Mouse (Mus musculus) layer of hippocampus, postnatal 25 days (tissue): Measurements from ENCODE around the gene Nfatc3. TPM values are rescaled to one million over a fixed set of nuclear protein-coding genes. Genes with fewer than 3 reads are reported as not detected.

Source experiments
- DNase-seq, 2 experiments: peaks; one replicate each; pipeline ENCODE4 v3.0.0; 2022; ENCODE audit warnings: mixed read lengths in 2 of 2, low spot score in 1 of 2; ENCODE audit errors: extremely low spot score in 1 of 2
- total RNA-seq, 2 experiments: library from RNA; stranded (reverse); gene quantifications; 2 replicates each; pipeline ENCODE4 v1.2.3; 2021

Nfatc3 gene
- total RNA-seq, 2 experiments from 2014 or later: 9.6 to 13.2 TPM

GRCm38 (mm10) chr8:106112514-106112913, 53.9 kb downstream of the Nfatc3 start:
- no peak for DNase-seq

DNA sequence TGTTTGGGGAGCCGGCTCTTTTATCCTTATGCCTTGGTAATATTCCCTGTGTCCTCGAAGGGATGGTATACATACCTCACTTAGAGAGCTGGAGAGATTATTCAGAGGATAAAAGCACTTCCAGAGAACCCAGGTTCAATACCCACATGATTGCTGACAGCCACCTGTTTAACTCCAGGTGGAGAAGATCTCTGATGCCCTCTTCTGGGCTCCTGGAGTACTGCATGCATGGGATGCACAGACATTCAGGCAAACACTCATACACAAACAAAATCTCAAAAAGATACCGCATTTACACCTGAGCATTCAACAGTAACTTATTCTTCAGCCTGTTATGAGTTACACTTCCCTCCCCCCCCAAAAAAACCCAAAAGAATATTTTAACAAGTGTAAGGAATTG, 57.3 kb downstream of the Nfatc3 start:
- DNase-seq: no peak

DNA sequence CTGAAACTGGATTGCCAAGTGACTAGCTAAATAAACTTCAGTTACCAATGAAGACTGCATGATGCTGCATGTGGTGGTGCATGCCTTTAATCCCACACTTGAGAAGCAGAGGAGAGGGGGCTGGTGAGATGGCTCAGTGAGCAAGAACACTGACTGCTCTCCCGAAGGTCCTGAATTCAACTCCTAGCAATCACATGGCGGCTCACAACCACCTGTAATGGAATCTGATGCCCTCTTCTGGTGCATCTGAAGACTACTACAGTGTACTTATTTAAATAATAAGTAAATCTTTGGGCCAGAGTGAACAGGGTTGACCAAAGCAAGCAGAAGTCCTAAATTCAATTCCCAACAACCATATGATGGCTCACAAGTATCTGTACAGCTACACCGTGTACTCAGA, 64.8 kb downstream of the Nfatc3 start:
- DNase-seq: no peak

DNA sequence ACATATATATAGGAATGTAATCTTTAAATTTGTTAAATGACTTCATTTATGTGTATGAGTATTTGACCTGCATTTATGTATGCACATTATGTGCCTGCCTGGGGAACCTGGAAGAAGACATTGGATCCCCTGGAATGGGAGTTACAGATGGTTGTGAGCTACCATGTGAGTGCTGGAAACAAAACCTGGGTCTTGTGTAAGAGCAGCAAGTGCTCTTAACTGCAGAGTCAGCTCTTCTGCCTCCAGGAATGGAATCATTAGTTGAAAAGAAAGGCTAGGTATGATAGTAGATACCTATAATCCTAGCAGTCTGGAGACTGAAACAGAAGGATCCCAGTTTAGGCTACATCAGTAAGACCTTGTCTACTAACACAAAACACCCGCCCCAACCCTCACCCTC, 67.4 kb downstream of the Nfatc3 start:
- no peak for DNase-seq

- no peak for DNase-seq
Measured at GRCm38 (mm10) chr8:106127054-106127453, 68.4 kb downstream of the Nfatc3 start.

GRCm38 (mm10) chr8:106127882-106128410, 69.3 kb downstream of the Nfatc3 start:
- DNase-seq: no peak

DNA sequence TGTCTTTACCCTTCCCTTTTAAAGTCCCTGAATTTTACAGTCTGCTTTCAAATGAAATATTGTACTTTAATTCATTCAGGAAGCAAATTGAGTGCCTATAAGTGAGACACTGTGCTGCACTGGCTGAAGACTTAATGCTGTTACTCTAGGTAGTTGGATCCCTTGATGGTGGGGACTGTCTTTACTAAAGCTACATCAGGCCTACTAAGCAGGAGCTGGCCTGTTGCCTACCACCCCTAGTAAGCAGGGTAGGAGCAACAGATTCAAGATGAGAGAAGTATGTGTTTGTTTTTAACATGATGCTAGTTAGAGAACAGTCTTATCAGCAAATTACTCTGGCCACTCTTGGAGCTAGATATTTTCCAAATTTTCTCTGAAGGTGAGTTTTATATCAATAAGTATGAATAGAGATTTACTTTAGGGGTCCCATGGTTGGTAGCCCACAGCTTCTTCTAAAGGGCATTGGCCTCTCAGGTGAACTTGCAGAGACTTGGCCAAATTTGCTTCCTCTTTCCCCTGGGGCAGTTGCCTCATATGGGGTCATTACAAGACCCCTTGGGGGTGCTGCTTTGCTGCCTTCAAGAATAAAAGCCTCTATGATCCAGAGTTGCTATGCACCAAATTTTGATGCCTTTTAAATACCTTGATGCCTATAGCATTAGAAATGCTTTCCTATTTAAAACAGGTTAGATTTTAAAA, 70.7 kb downstream of the Nfatc3 start:
- no peak for DNase-seq

DNA sequence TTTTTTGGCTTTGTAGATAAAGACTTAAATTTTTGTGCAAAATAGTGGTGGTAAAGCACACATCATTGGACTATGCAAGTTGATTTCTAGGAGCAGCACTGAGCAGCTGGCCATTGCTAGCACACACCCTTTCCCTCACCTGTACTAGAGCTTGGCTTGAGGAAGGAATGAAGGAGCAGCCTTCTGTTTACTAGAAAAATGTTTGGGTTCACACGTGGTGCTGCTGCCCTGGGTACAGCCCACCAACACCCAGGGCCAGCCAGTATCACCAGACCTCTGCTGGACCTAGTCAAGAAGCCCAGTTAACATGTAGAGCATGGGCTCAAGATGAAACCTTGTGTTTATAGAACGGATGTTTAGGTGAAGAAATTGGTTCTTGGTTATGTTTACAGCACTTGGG, 71.4 kb downstream of the Nfatc3 start:
- no peak for DNase-seq

- DNase-seq: no peak
Measured at GRCm38 (mm10) chr8:106130505-106130904, 71.9 kb downstream of the Nfatc3 start.

- DNase-seq: no peak
Measured at GRCm38 (mm10) chr8:106131021-106131420, 72.4 kb downstream of the Nfatc3 start.

DNA sequence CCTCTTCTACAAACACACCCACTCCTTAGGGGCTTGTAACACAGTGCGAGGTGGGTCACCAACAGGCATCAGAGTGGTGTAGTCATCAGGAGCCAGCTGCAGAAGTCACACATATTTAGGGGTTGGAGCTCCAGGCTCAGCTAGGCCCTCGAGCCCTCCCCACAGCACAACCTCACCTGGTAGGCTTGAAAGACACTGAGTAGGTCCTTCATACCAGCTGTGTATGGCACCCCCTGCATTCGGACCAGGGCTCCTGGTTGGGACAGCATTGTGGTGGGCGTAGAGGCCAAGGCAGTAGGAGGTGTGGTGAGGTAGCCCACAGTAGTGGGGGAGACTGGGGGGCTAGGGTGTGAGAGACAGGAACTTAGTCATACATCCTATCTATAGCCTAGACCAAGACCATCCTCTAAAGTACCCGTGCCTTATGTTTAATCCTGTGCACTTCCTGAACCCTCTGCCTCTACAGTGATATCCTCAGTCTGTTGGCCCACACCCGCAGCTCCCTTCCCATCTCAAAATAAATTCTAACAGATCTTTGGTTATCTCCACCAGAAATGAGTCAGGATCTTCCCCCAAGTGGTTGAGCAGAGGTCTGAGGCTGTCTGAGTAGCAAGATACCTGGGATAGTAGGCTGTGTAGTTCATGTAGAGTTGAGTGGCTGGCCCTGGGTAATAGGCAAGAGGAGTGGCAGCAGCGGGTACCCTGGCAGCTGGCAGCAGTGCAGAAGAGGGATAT, 73.0 kb downstream of the Nfatc3 start:
- DNase-seq: no peak

DNA sequence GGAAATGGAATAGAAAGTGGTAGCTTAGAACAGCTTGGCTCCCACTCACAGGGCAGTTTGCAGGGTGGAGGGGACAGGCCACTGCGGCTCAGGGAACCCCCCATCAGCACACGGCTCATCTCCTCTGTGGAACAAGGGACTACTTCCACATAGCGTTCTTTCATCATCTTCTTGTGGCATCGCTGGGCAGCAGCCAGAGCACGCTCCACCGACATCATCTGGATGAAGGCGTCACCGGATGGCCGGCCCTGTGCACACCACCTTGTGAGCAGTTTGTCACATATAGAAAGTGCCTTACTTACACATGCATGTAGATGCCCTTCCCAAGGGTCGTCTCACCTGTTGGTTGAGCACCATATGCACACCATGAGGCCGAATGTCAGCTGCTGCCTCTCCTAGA, 73.7 kb downstream of the Nfatc3 start:
- DNase-seq: no peak

DNA sequence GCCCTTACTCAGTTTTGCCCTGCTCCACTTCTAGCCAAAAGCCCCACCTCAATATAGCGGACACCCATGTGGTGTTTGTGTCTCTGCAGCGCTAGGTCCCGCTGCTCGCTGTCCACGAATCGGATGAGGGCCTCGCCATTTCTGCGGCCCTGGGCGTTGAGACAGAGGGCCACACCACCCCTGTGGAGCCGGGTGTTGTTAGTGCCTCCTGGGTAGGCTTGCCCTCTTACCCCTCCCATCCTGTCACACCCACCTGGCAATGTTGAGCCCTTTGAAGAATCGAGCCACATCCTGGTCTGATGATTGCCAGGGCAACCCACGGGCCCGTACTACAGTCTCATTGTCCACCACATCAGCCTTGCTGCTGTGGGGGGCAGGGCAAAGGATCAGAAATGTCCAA, 74.9 kb downstream of the Nfatc3 start:
- no peak for DNase-seq

DNA sequence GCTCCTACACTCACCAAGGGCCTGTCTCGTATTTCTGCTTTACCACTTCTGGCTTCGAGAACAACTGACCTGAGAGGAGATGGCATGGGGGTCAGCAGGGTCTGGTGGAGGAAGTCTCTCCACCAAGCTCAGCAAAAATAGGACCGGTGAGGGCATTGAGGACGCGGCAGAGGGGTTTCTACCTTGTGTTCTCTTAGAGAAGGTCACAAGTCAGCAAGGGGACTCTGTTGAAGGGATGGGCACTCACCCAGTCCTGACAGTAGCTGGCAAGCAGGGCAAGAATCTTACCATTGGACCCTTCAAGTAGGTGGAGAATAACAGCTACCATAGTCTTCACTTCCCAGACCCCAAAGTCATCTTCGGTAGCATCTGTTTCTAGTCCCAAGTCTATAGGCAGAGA, 75.3 kb downstream of the Nfatc3 start:
- no peak for DNase-seq

- no peak for DNase-seq
Measured at GRCm38 (mm10) chr8:106134751-106135571, 76.3 kb downstream of the Nfatc3 start.

DNA sequence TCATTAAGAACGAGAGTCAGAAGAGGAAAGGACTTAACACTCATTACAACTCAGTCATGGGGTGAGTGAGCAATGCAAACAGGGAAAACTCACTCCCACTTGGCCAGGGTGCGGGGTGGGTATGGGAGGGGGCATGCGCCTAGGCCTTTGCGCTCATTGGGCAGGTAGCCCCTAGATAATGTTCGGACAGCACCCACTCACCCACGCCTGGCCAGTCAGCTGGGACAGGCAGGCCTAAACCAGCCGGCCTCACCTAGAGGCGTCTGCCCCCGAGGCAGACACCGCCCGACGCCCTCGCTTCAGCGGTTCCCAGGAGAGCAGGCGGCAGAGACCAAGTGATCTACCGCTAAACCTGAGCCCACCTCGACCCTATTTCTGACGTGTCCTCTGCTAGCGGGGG, 77.0 kb downstream of the Nfatc3 start:
- no peak for DNase-seq

DNA sequence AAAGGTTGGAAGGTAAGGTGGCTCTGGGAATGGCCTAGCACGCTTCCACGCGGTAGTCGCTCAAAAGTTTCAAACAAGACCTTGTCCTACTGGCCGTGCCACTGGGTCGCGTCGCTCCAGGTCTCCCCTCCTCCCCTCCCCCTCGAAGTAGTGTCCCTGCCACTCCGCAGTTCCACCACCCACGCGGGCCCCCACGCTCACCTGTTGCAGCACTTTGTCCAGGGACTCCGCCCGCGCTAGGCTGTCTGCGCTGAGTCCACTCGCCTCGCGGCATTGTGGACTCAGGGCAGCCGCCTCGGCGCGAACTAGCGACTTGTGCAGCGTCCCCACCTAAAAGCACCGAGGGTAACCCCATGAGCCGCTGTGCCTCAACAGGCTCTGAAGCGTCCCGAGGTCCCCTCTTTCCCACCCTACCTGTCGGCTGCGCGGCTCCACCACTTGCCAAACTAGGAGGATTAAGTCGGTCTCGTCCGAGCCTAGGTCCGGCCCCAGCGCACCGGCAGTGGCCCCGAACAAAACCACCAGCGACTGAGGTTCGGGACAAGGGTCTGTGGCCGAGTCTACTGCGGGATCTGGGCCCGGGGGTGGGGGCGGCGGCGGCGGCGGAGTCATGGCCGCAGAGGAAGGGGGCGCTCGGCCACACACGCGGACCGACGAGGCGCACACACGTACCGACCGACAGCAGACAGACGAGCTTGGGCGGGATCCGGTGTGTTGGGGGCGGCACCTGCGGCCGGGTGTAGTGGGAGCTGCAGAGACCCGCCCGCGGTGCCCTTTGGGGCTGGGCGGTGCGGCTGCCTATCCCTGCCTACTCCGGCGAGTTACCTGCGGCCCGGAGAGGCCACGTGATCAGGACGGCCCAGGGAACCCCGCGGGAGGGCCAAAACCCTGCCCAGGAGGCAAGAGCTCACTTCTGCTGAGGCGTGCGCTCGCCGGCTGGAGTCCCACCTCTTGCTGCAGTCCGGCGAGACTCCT, 77.8 kb downstream of the Nfatc3 start, which contains the start of gene Esrp2:
Esrp2 (minus strand) TSS at position 819 of the 975 bp plus-strand sequence.
- DNase-seq: no peak

GRCm38 (mm10) chr8:106137218-106137905, 78.7 kb downstream of the Nfatc3 start:
- no peak for DNase-seq

GRCm38 (mm10) chr8:106137906-106138477, 79.4 kb downstream of the Nfatc3 start:
- peak in 1 of 2 experiments; percentile 36 for DNase-seq
